Mouse (Mus musculus) MN1 (cell line): ENCODE data around the gene Trim43c.
"Not testable (repeated sequence)": the region's sequence is repeated elsewhere in the genome, so short reads cannot be mapped to it uniquely, and the experiment has no call there.

ENCODE experiments used
- DNase-seq: peaks from one replicate; pipeline ENCODE4 v3.0.0-alpha.2; 2016; ENCODE audit warnings: low spot score

Trim43c gene

GRCm38 (mm10) chr9:88838864-88839263, at the start of gene Trim43c:
Trim43c (plus strand) TSS chr9:88839164.
- not testable (repeated sequence) for DNase-seq

GRCm38 (mm10) chr9:88853072-88853471, 14.1 kb downstream of the Trim43c start:
- not testable (repeated sequence) for DNase-seq

GRCm38 (mm10) chr9:88858566-88859492, 19.9 kb downstream of the Trim43c start:
- peak; percentile 80 for DNase-seq
